Mouse (Mus musculus) heart, embryonic 13.5 days (tissue): ENCODE data around the gene Syt2. TPM values are rescaled to one million over a fixed set of nuclear protein-coding genes. Genes with fewer than 3 reads are reported as not detected.

Source experiments
- ATAC-seq: fragments of 200-750 bp; cut with Nextera tagmentation; 2 replicates; pipeline ENCODE4 v1.8.0; 2017; ENCODE audit warnings: moderate TSS enrichment; ENCODE audit not compliant: insufficient number of reproducible peaks, low FRiP score, low TSS enrichment; ENCODE audit errors: extremely low read depth
- H3K27ac ChIP-seq: fragments of 300-500 bp; sonication (generic); replicated peaks from 2 replicates; pipeline ENCODE4 v1.5.1; 2015; ENCODE audit warnings: moderate library complexity, mild to moderate bottlenecking, inconsistent platforms
- H3K27me3 ChIP-seq: fragments of 300-500 bp; sonication (generic); replicated peaks from 2 replicates; pipeline ENCODE4 v1.6.1; 2015; ENCODE audit warnings: mild to moderate bottlenecking, inconsistent platforms
- H3K36me3 ChIP-seq: fragments of 300-500 bp; sonication (generic); 2 replicates; pipeline ENCODE4 v1.6.1; 2015; ENCODE audit warnings: mild to moderate bottlenecking, inconsistent platforms
- H3K4me1 ChIP-seq: fragments of 300-500 bp; sonication (generic); 2 replicates; pipeline ENCODE4 v1.6.1; 2015; ENCODE audit warnings: inconsistent platforms
- H3K4me2 ChIP-seq: fragments of 300-500 bp; sonication (generic); 2 replicates; pipeline ENCODE4 v1.6.1; 2015; ENCODE audit warnings: inconsistent platforms, mild to moderate bottlenecking, moderate library complexity
- H3K4me3 ChIP-seq: fragments of 300-500 bp; sonication (generic); 2 replicates; pipeline ENCODE4 v1.5.1; 2015; ENCODE audit warnings: moderate library complexity, mild to moderate bottlenecking, inconsistent platforms
- H3K9ac ChIP-seq: fragments of 300-500 bp; sonication (generic); 2 replicates; pipeline ENCODE4 v1.6.1; 2015; ENCODE audit warnings: inconsistent platforms, mild to moderate bottlenecking, moderate library complexity
- H3K9me3 ChIP-seq: fragments of 300-500 bp; sonication (generic); 2 replicates; pipeline ENCODE4 v1.6.1; 2016; ENCODE audit warnings: inconsistent platforms
- WGBS: fragments of 180-500 bp; shearing (Covaris S2); methylation state at CpG from one replicate; pipeline ENCODE4 v1.1.7; 2015; ENCODE audit warnings: mixed read lengths; 5-methylcytosine and 5-hydroxymethylcytosine counted together
- polyA plus RNA-seq: library from polyadenylated mRNA; unstranded; fragments of >200 nt; fragmentation: Nextera tagmentation; extraction: Ambion mirVana; gene quantifications from 2 replicates; pipeline ENCODE4 v1.2.1, GENCODE M21; 2015

Syt2 gene
- polyA plus RNA-seq, 1 experiment from 2014 or later: 0.20 TPM

- H3K9me3 ChIP-seq: no peaks in the 10 kb centered on the region
- H3K9ac ChIP-seq: no peak overlapping the region
- no peaks in the 10 kb centered on the region for H3K27me3 ChIP-seq
- no peak for ATAC-seq
- WGBS: 83% methylated on average over 11 of the region's 11 CpGs
- peak overlapping the region; percentile 51 for H3K27ac ChIP-seq
- H3K4me3 ChIP-seq: no peak overlapping the region
- no peak overlapping the region for H3K4me2 ChIP-seq
- H3K36me3 ChIP-seq: peaks cover 92% of the 10 kb centered on the region
- peaks cover 19% of the 10 kb centered on the region; the same call in 1 of the 2 replicates for H3K4me1 ChIP-seq
Measured at GRCm38 (mm10) chr1:134763776-134764438, 117.4 kb downstream of the Syt2 start.

DNA sequence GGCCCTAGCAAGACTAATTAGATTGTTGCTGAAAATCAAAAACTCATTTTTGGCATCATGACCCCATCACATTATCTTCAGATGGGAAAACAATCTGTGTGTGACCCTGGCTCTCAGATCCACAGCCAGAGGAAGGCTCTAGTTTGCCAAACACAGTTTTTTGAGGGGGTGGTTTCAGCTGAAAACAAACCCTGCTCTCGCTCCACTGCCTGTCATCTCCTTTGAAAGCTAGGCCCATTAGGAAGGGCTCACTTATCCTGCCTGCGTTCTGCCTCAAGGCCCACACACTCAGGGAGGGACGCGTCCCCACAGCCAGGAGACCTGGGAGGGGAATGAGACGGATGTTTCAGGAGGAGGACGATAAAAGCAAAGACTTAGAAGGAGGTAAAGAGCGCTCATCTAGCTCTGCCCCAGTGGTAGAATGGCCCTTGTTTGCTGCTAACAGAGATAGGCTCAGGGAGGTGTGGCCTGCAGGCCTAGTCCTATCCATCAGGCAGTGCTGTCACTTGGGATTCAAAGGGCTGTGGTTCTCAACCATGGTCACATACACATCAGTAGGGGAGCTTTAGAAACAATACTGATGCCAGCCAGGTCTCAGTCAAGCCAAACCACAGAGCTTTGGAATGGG, 118.5 kb downstream of the Syt2 start:
- ATAC-seq: no peak
- WGBS: 58% methylated on average over 7 of the region's 7 CpGs
- H3K9ac ChIP-seq: peak overlapping the region; percentile 47; the same call in 1 of the 2 replicates
- no peaks in the 10 kb centered on the region for H3K27me3 ChIP-seq
- H3K4me1 ChIP-seq: peaks cover 19% of the 10 kb centered on the region; the same call in 1 of the 2 replicates
- H3K27ac ChIP-seq: peak overlapping the region; percentile 51
- no peak overlapping the region for H3K4me2 ChIP-seq
- H3K4me3 ChIP-seq: no peak overlapping the region
- no peaks in the 10 kb centered on the region for H3K9me3 ChIP-seq
- H3K36me3 ChIP-seq: peaks cover 92% of the 10 kb centered on the region

- H3K27me3 ChIP-seq: no peaks in the 10 kb centered on the region
- no peak overlapping the region for H3K4me2 ChIP-seq
- H3K36me3 ChIP-seq: peaks cover 89% of the 10 kb centered on the region
- H3K4me3 ChIP-seq: no peak overlapping the region
- no peak overlapping the region for H3K27ac ChIP-seq
- no peak for ATAC-seq
- WGBS: 78% methylated on average over 4 of the region's 4 CpGs
- peaks cover 22% of the 10 kb centered on the region for H3K4me1 ChIP-seq
- no peaks in the 10 kb centered on the region for H3K9me3 ChIP-seq
- no peak overlapping the region for H3K9ac ChIP-seq
Measured at GRCm38 (mm10) chr1:134766448-134766847, 120.0 kb downstream of the Syt2 start.

- ATAC-seq: no peak
- H3K27ac ChIP-seq: no peak overlapping the region
- no peak overlapping the region for H3K4me3 ChIP-seq
- H3K9ac ChIP-seq: no peak overlapping the region
- H3K9me3 ChIP-seq: no peaks in the 10 kb centered on the region
- H3K4me2 ChIP-seq: no peak overlapping the region
- 95% methylated on average over 5 of the region's 5 CpGs for WGBS
- peaks cover 96% of the 10 kb centered on the region for H3K36me3 ChIP-seq
- H3K27me3 ChIP-seq: no peaks in the 10 kb centered on the region
- H3K4me1 ChIP-seq: peaks cover 44% of the 10 kb centered on the region
Measured at GRCm38 (mm10) chr1:134770312-134770711, 123.8 kb downstream of the Syt2 start.

- Histone ChIP-seq H3K9ac (no peak overlapping the region), H3K27me3 (no peaks in the 10 kb centered on the region), H3K36me3 (peaks cover 97% of the 10 kb centered on the region), H3K4me2 (no peak overlapping the region), H3K4me1 (peaks cover 50% of the 10 kb centered on the region), H3K4me3 (no peak overlapping the region), H3K9me3 (no peaks in the 10 kb centered on the region), H3K27ac (peak overlapping the region; percentile 81)
- no peak for ATAC-seq
- 61% methylated on average over 6 of the region's 6 CpGs for WGBS
Measured at GRCm38 (mm10) chr1:134771353-134771752, 124.9 kb downstream of the Syt2 start.

DNA sequence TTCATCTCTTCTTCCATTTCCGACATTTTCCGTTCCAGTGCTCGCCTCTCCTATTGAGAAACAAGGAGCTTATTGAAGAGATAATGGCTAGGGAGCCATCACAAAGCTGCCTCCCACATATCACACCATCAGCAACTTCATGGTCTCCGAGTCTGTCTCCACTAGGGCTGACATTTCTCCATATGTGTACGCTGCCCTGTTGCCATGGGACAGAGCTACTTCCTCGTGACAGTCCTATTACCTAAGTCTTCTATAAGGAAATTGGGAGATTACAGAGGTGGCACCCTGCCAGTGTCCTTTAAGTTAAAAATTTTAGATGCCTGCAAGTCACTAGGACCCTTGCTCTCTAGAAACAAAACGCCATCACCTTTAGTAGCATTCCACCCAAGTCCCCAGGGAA, 125.5 kb downstream of the Syt2 start:
- ATAC-seq: no peak
- peak overlapping the region; percentile 81 for H3K27ac ChIP-seq
- peaks cover 95% of the 10 kb centered on the region for H3K36me3 ChIP-seq
- H3K4me3 ChIP-seq: no peak overlapping the region
- H3K9me3 ChIP-seq: no peaks in the 10 kb centered on the region
- H3K4me1 ChIP-seq: peaks cover 52% of the 10 kb centered on the region
- no peak overlapping the region for H3K9ac ChIP-seq
- H3K27me3 ChIP-seq: no peaks in the 10 kb centered on the region
- WGBS: 77% methylated on average over 7 of the region's 7 CpGs
- no peak overlapping the region for H3K4me2 ChIP-seq

GRCm38 (mm10) chr1:134772821-134773220, 126.3 kb downstream of the Syt2 start:
- Histone ChIP-seq H3K36me3 (peaks cover 90% of the 10 kb centered on the region), H3K9me3 (no peaks in the 10 kb centered on the region), H3K4me2 (no peak overlapping the region), H3K27ac (peak overlapping the region; percentile 77; the same call in 1 of the 2 replicates), H3K4me3 (no peak overlapping the region), H3K4me1 (peaks cover 60% of the 10 kb centered on the region), H3K27me3 (no peaks in the 10 kb centered on the region), H3K9ac (no peak overlapping the region)
- 76% methylated on average over 3 of the region's 3 CpGs for WGBS
- ATAC-seq: no peak

GRCm38 (mm10) chr1:134773256-134773655, 126.8 kb downstream of the Syt2 start:
- Histone ChIP-seq H3K36me3 (peaks cover 85% of the 10 kb centered on the region), H3K27ac (peak overlapping the region; percentile 77), H3K9ac (no peak overlapping the region), H3K4me2 (no peak overlapping the region), H3K4me1 (peaks cover 65% of the 10 kb centered on the region), H3K4me3 (no peak overlapping the region), H3K9me3 (no peaks in the 10 kb centered on the region), H3K27me3 (no peaks in the 10 kb centered on the region)
- no peak for ATAC-seq
- 68% methylated on average over 12 of the region's 12 CpGs for WGBS

DNA sequence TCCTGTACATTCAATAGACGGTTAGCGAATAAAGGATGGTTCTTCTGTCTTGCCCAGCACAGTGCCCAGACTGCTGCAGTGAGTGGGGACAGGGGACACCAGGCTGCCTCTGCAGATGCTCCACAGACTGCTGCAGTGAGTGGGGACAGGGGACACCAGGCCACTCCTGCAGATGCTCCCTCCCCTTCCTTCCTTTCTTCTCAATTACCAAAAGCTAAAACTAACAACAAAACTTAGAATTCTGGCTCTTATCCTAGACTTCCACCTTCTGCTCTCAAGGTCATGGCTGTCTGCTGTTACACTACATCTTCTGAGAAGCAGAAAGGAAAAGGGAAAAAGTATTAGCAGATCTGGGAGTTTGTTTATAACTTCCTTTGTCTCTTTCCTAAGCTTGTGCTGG, 127.8 kb downstream of the Syt2 start:
- ATAC-seq: no peak
- WGBS: 71% methylated on average over 2 of the region's 2 CpGs

GRCm38 (mm10) chr1:134774728-134775287, 128.3 kb downstream of the Syt2 start:
- Histone ChIP-seq H3K4me2 (no peak overlapping the region), H3K4me1 (peaks cover 66% of the 10 kb centered on the region), H3K9me3 (no peaks in the 10 kb centered on the region), H3K36me3 (peaks cover 75% of the 10 kb centered on the region), H3K27ac (peak overlapping the region; percentile 77), H3K4me3 (no peak overlapping the region), H3K9ac (no peak overlapping the region), H3K27me3 (no peaks in the 10 kb centered on the region)
- no peak for ATAC-seq
- WGBS: 57% methylated on average over 6 of the region's 6 CpGs

More for the DNA sequence above, 127.8 kb downstream of the Syt2 start:
- H3K9me3 ChIP-seq: no peaks in the 10 kb centered on the region
- H3K36me3 ChIP-seq: peaks cover 75% of the 10 kb centered on the region
- peaks cover 66% of the 10 kb centered on the region for H3K4me1 ChIP-seq
- H3K4me2 ChIP-seq: no peak overlapping the region
- H3K4me3 ChIP-seq: no peak overlapping the region
- no peak overlapping the region for H3K9ac ChIP-seq
- H3K27me3 ChIP-seq: no peaks in the 10 kb centered on the region
- peak overlapping the region; percentile 77 for H3K27ac ChIP-seq

GRCm38 (mm10) chr1:134775631-134776030, 129.2 kb downstream of the Syt2 start:
- Histone ChIP-seq H3K27me3 (no peaks in the 10 kb centered on the region), H3K9ac (no peak overlapping the region), H3K9me3 (no peaks in the 10 kb centered on the region), H3K36me3 (peaks cover 69% of the 10 kb centered on the region), H3K4me2 (no peak overlapping the region), H3K4me3 (no peak overlapping the region), H3K27ac (no peak overlapping the region), H3K4me1 (peaks cover 66% of the 10 kb centered on the region)
- WGBS: 52% methylated on average over 3 of the region's 3 CpGs
- ATAC-seq: no peak
